Mouse (Mus musculus) heart, embryonic 10.5 days (tissue): ENCODE results near the gene Kdm4d. TPM values are rescaled to one million over a fixed set of nuclear protein-coding genes. Genes with fewer than 3 reads are reported as not detected.

ENCODE experiments used
- DNase-seq: peaks from one replicate; pipeline ENCODE4 v3.0.0-alpha.2; 2017; ENCODE audit warnings: low spot score
- H3K27ac ChIP-seq: fragments of 300-500 bp; sonication (generic); 2 replicates; pipeline ENCODE4 v1.5.1; 2016; ENCODE audit warnings: mild to moderate bottlenecking
- H3K27me3 ChIP-seq: fragments of 300-500 bp; sonication (generic); 2 replicates; pipeline ENCODE4 v1.6.1; 2016; ENCODE audit warnings: mild to moderate bottlenecking; ENCODE audit not compliant: poor library complexity, insufficient read depth, severe bottlenecking
- H3K36me3 ChIP-seq: fragments of 300-500 bp; sonication (generic); 2 replicates; pipeline ENCODE4 v1.6.1; 2016; ENCODE audit warnings: mild to moderate bottlenecking, moderate library complexity
- H3K4me1 ChIP-seq: fragments of 300-500 bp; sonication (generic); 2 replicates; pipeline ENCODE4 v1.6.1; 2016; ENCODE audit warnings: mild to moderate bottlenecking
- H3K4me3 ChIP-seq: fragments of 300-500 bp; sonication (generic); 2 replicates; pipeline ENCODE4 v1.5.1; 2016; ENCODE audit warnings: mild to moderate bottlenecking, moderate library complexity
- H3K9me3 ChIP-seq: fragments of 300-500 bp; sonication (generic); 2 replicates; pipeline ENCODE4 v1.6.1; 2016; ENCODE audit warnings: mild to moderate bottlenecking, moderate library complexity
- WGBS: fragments of 180-500 bp; shearing (Covaris S2); methylation state at CpG from one replicate; pipeline ENCODE4 v1.1.7; 2016; 5-methylcytosine and 5-hydroxymethylcytosine counted together
- polyA plus RNA-seq: library from polyadenylated mRNA; unstranded; fragments of >200 nt; fragmentation: Nextera tagmentation; extraction: Ambion mirVana; gene quantifications from 2 replicates; pipeline ENCODE4 v1.2.1, GENCODE M21; 2016

Gene Kdm4d
- polyA plus RNA-seq, result 0.06 TPM in 1 of 2 replicates, not detected in the other

- H3K4me1 ChIP-seq, result 0 out of 2 replicates have a peak, but pooled peaks cover 5% of the 10 kb centered on the region
- no peaks in the 10 kb centered on the region for H3K27me3 ChIP-seq
- under 1% methylated on average over 59 of the region's 59 CpGs for WGBS
- peak within 1 kb of the TSS; percentile 90 for H3K27ac ChIP-seq
- peaks cover 31% of the 10 kb centered on the region for H3K36me3 ChIP-seq
- DNase-seq, result peak; percentile 98
- H3K4me3 ChIP-seq, result peak within 1 kb of the TSS; percentile 95
- H3K9me3 ChIP-seq, result no peaks in the 10 kb centered on the region
Observed at GRCm38 (mm10) chr9:14500023-14500915, at the start of gene Kdm4d, which contains the start of gene Cwc15. Gene Kdm4d, minus strand, starts transcription at chr9:14500482. Gene Cwc15, plus strand, starts transcription at chr9:14500617.

DNA sequence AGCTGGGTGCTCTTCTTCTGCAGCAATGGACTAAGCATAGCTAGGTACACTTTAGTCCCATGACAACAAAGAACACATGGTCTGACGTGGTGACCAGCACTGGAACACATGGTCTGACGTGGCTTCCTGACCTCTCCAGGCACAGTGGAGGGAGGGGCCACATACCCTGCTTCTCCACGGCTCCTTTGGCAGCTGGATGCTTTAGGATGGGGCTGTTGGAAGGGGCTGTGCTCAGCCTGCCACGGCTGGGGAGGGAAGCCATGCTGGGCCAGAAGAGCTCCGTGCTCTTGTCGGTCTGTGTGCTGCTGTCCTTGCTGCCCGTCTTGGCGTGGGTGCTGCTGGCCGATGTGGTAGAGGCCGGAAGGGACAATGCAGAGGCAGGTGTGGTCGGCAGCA, 48.1 kb upstream of the Kdm4d start:
- Histone ChIP-seq H3K36me3 (peaks cover 94% of the 10 kb centered on the region), H3K27ac (no peak overlapping the region), H3K27me3 (no peaks in the 10 kb centered on the region), H3K4me3 (no peak overlapping the region), H3K9me3 (no peaks in the 10 kb centered on the region), H3K4me1 (peaks cover 39% of the 10 kb centered on the region; the same call in 1 of the 2 replicates)
- 80% methylated on average over 11 of the region's 11 CpGs for WGBS
- no peak for DNase-seq

GRCm38 (mm10) chr9:14547584-14548365, 47.5 kb upstream of the Kdm4d start:
- Histone ChIP-seq H3K27ac (no peak overlapping the region), H3K36me3 (peaks cover 93% of the 10 kb centered on the region), H3K9me3 (no peaks in the 10 kb centered on the region), H3K4me1 (peaks cover 39% of the 10 kb centered on the region; the same call in 1 of the 2 replicates), H3K27me3 (no peaks in the 10 kb centered on the region), H3K4me3 (no peak overlapping the region)
- no peak for DNase-seq
- 70% methylated on average over 12 of the region's 12 CpGs for WGBS

GRCm38 (mm10) chr9:14544034-14544757, 43.9 kb upstream of the Kdm4d start:
- peak overlapping the region; percentile 23; the same call in 1 of the 2 replicates for H3K27ac ChIP-seq

GRCm38 (mm10) chr9:14534833-14535456, 34.7 kb upstream of the Kdm4d start:
- no peak overlapping the region for H3K4me3 ChIP-seq
- H3K27ac ChIP-seq, result no peak overlapping the region
- no peaks in the 10 kb centered on the region for H3K4me1 ChIP-seq
- no peak for DNase-seq
- WGBS, result 82% methylated on average over 9 of the region's 9 CpGs
- H3K9me3 ChIP-seq, result no peaks in the 10 kb centered on the region
- no peaks in the 10 kb centered on the region for H3K27me3 ChIP-seq
- H3K36me3 ChIP-seq, result peaks cover 9% of the 10 kb centered on the region; the same call in 1 of the 2 replicates

More at GRCm38 (mm10) chr9:14544034-14544757, 43.9 kb upstream of the Kdm4d start:
- WGBS, result 42% methylated on average over 9 of the region's 9 CpGs
- Histone ChIP-seq H3K36me3 (peaks cover 94% of the 10 kb centered on the region), H3K4me3 (no peak overlapping the region), H3K27me3 (no peaks in the 10 kb centered on the region), H3K9me3 (no peaks in the 10 kb centered on the region), H3K4me1 (peaks cover 39% of the 10 kb centered on the region; the same call in 1 of the 2 replicates)
- peak; percentile 78 for DNase-seq

DNA sequence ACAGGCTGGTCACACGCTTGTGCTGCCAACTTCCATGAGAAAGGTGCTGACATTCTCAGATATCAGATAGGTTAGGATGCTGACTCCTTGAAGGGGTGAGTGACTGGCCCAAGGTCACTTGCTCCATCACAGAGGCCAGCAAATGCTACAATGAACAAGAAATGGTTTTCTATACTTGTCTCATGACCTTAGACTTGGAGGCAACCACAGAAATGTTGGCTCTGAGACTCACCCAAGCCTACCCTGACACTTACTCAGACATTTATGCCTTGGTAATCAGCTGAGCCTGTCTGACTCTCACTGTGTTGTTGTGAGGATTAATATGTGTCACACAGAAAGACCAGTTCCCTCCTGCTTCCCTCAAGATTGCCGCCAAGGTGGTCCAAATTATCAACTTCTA, 33.4 kb upstream of the Kdm4d start:
- Histone ChIP-seq H3K27ac (no peak overlapping the region), H3K9me3 (no peaks in the 10 kb centered on the region), H3K4me3 (no peak overlapping the region), H3K4me1 (no peaks in the 10 kb centered on the region), H3K36me3 (no peaks in the 10 kb centered on the region; the same call in 1 of the 2 replicates), H3K27me3 (no peaks in the 10 kb centered on the region)
- WGBS, result 80% methylated on average over 2 of the region's 2 CpGs
- no peak for DNase-seq

DNA sequence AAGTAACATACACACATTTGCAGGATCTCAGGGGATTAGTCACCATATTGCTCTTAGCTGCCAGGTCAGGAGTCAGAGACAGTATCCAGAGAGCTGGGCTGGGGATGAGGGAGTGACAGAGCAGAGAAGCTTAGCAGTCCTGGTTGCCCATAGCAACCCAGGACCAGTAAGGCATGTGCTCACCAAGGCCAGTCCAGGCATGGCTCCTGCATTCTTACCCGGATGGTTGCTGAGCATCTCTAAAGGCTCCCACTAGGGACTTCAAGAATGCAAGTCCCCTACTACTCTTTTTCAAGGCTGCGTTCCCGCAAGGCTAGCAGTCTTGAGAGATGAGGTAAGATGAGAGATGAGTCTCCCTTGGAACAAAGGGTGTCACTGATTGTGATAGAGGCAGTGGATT, 32.0 kb upstream of the Kdm4d start:
- DNase-seq, result no peak
- 53% methylated on average over 3 of the region's 3 CpGs for WGBS
- no peaks in the 10 kb centered on the region for H3K27me3 ChIP-seq

DNA sequence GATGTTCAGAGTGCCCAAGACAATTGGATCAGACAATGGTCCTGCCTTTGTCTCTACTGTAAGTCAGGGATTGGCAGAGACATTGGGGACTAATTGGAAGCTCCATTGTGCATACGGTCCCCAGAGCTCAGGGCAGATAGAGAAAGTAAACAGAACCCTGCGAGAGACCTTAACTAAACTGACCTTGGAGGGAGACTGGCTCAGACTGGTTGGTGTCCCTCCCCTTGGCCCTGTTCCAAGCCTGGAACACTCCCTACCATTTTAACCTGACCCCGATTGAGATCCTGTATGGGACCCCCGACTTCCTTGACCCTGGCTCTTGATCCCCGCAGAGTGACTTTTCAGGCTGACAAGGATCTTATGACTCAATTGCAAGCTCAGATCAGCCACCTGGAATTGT, 29.7 kb upstream of the Kdm4d start:
- no peaks in the 10 kb centered on the region for H3K9me3 ChIP-seq
- DNase-seq, result no peak

More for the DNA sequence above, 32.0 kb upstream of the Kdm4d start:
- no peaks in the 10 kb centered on the region for H3K36me3 ChIP-seq
- H3K4me1 ChIP-seq, result no peaks in the 10 kb centered on the region
- no peaks in the 10 kb centered on the region for H3K9me3 ChIP-seq
- no peak overlapping the region for H3K27ac ChIP-seq
- H3K4me3 ChIP-seq, result no peak overlapping the region

DNA sequence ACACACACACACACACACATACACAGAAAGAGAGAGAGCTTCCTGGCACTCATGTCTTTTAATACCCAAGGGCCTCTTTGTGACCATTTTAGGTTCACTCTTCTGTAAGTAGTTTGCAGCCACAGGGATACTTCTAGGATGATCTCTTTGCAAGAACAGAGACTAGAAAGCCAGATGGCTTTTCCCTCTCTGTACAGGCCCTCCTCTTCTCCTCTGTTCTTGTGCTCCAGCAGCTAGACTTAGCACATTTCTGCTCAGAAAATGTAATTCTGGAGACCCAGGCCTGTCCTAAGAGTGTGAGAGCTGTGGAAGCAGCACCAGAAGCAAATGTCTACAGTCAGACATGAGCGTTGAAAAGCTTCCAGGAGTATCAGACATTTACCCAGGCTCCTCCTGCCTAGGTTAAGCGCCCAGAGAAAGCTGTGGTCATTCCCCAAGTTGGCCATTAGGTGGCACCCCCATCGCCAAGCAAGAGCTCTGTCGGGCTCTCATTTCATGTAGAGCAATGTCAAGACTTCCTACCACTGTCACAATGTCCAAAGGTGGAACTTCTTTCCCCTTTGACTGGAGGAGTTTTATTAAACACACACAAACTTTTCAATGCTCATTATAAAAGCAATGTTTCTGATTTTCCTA, 23.2 kb upstream of the Kdm4d start:
- H3K9me3 ChIP-seq, result no peaks in the 10 kb centered on the region
- DNase-seq, result peak; percentile 84
- H3K4me3 ChIP-seq, result no peak overlapping the region
- H3K27me3 ChIP-seq, result no peaks in the 10 kb centered on the region
- peak overlapping the region; percentile 1; the same call in 1 of the 2 replicates for H3K27ac ChIP-seq
- WGBS, result 4% methylated on average over 4 of the region's 4 CpGs
- H3K36me3 ChIP-seq, result no peaks in the 10 kb centered on the region
- peaks cover 23% of the 10 kb centered on the region; the same call in 1 of the 2 replicates for H3K4me1 ChIP-seq

More for the DNA sequence above, 29.7 kb upstream of the Kdm4d start:
- 70% methylated on average over 5 of the region's 5 CpGs for WGBS
- H3K27me3 ChIP-seq, result no peaks in the 10 kb centered on the region
- no peaks in the 10 kb centered on the region for H3K36me3 ChIP-seq
- no peak overlapping the region for H3K27ac ChIP-seq
- no peak overlapping the region for H3K4me3 ChIP-seq
- H3K4me1 ChIP-seq, result no peaks in the 10 kb centered on the region

GRCm38 (mm10) chr9:14521695-14522094, 21.4 kb upstream of the Kdm4d start:
- 26% methylated on average over 2 of the region's 2 CpGs for WGBS
- H3K9me3 ChIP-seq, result no peaks in the 10 kb centered on the region
- no peak for DNase-seq
- H3K36me3 ChIP-seq, result no peaks in the 10 kb centered on the region
- H3K27ac ChIP-seq, result no peak overlapping the region
- H3K27me3 ChIP-seq, result no peaks in the 10 kb centered on the region
- H3K4me1 ChIP-seq, result peaks cover 23% of the 10 kb centered on the region; the same call in 1 of the 2 replicates
- no peak overlapping the region for H3K4me3 ChIP-seq

DNA sequence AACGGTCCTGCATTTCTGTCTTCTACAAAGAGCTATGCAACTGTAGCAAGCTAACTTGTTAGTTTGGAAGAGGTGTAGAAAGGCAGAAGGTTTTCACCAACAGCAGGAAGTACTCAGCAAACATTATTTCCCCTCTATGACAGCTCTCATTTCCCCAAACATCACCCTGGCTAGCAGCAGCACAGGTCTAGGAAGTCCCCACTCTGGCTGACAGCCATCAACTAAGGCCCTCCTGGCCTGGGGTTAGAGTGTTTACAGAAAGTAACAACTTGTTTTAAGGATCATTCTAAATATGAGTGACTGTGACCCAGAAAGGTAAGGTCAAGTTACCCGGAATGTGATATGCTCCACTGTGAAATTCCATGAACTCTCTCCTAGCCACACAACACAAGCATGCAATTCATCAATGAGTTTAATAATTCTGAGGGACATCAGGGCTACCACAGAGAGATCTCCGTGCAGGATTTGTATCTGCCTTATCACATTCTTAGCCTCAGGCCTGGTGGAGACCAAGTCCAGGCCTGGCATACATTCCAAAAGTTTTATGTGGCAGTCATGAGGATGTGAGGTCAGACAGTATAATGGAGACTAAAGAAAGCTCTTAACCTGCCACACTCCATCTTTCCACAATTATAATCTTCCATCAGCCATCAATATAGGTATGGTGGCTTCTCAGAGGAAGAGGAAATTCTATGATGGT, 20.8 kb upstream of the Kdm4d start:
- Histone ChIP-seq H3K9me3 (no peaks in the 10 kb centered on the region), H3K4me1 (peaks cover 23% of the 10 kb centered on the region; the same call in 1 of the 2 replicates), H3K4me3 (no peak overlapping the region), H3K27me3 (no peaks in the 10 kb centered on the region), H3K36me3 (no peaks in the 10 kb centered on the region), H3K27ac (no peak overlapping the region)
- DNase-seq, result no peak
- 50% methylated on average over 3 of the region's 3 CpGs for WGBS
